Mouse (Mus musculus): ENCODE results near the gene Tmem120a. TPM values are rescaled to one million over a fixed set of nuclear protein-coding genes. Genes with fewer than 3 reads are reported as not detected.

Tmem120a gene
- total RNA-seq, 1 experiment: 38.7 TPM

GRCm38 (mm10) chr5:135690401-135690800 is 53.8 kb downstream of the Tmem120a start:
- TF ChIP-seq CHD2 (IDR thresholded peaks at IDR 0.05; ENCODE audit: low read depth, low read length) (no peak), ZC3H11A (IDR thresholded peaks at IDR 0.05; ENCODE audit: borderline replicate concordance, low read depth, low read length) (no peak)
- Histone ChIP-seq H3K27ac (ENCODE audit: insufficient read depth, low read depth, low read length, poor library complexity, severe bottlenecking) (no peak overlapping the region), H3K4me1 (ENCODE audit: control insufficient read depth in 2 of 2, insufficient read depth in 2 of 2, low read length in 2 of 2, poor library complexity in 1 of 2) (peaks cover 0 to 4% of the 10 kb centered on the region in 2 experiments; a peak in 1 of 4 replicates), H3K4me3 (ENCODE audit: insufficient read depth in 1 of 2, low read depth in 1 of 2, low read length in 2 of 2, poor library complexity in 1 of 2, severe bottlenecking in 1 of 2) (no peak overlapping the region), H3K36me3 (ENCODE audit: control insufficient read depth, insufficient read depth, low read length, poor library complexity, severe bottlenecking) (no peaks in the 10 kb centered on the region), H3K9ac (ENCODE audit: insufficient read depth, low read depth, low read length, poor library complexity, severe bottlenecking) (no peak overlapping the region), H3K9me3 (ENCODE audit: control insufficient read depth, insufficient read depth, low read depth, low read length) (no peaks in the 10 kb centered on the region)
- in situ Hi-C loops (cut with MboI; ENCODE audit: low sequenced_read_pairs in 2 of 2, unreplicated experiment in 2 of 2): no loop called here
- no peak for DNase-seq (ENCODE audit: low read depth, low spot score)

Other genes with a start within 250 kb of the Tmem120a start
- 42.9 and 55.5 TPM in 2 replicates for gene Hip1, start 199.3 kb downstream of the Tmem120a start, total RNA-seq (2012; rRNA removed)
- not detected in 2 replicates for gene Ccl26, start 180.9 kb downstream of the Tmem120a start, total RNA-seq (2012; rRNA removed)
- gene Ccl24, start 171.4 kb downstream of the Tmem120a start, total RNA-seq (2012; rRNA removed): not detected in 2 replicates
- 15.7 and 16.7 TPM in 2 replicates for gene Rhbdd2, start 111.8 kb downstream of the Tmem120a start, total RNA-seq (2012; rRNA removed)
- 125 and 153 TPM in 2 replicates for gene Por, start 74.4 kb downstream of the Tmem120a start, total RNA-seq (2012; rRNA removed)
- not detected in 2 replicates for gene Styxl1, start 33.9 kb upstream of the Tmem120a start, total RNA-seq (2012; rRNA removed)
- 181 and 223 TPM in 2 replicates for gene Mdh2, start 34.0 kb upstream of the Tmem120a start, total RNA-seq (2012; rRNA removed)
- gene Srrm3, start 62.4 kb upstream of the Tmem120a start, total RNA-seq (2012; rRNA removed): 0.18 and 0.90 TPM in 2 replicates
- 630 and 878 TPM in 2 replicates for gene Hspb1, start 143.5 kb upstream of the Tmem120a start, total RNA-seq (2012; rRNA removed)
- 109 and 176 TPM in 2 replicates for gene Ywhag, start 190.2 kb upstream of the Tmem120a start, total RNA-seq (2012; rRNA removed)
- gene Ssc4d, start 230.1 kb upstream of the Tmem120a start, total RNA-seq (2012; rRNA removed): 10.9 and 11.0 TPM in 2 replicates
- gene Zp3, start 235.7 kb upstream of the Tmem120a start, total RNA-seq (2012; rRNA removed): 12.7 and 16.1 TPM in 2 replicates

All from ES-E14 (cell line).